Mouse (Mus musculus) layer of hippocampus, adult 9-10 months (tissue): ENCODE measurements at regions not wholly inside any gene's neighbourhood (a gene's known extent, or its start where the extent isn't known, plus 50 kb on each side); places are given as distances from the start of the nearest gene placed in this dataset.

Experiments used
- DNase-seq: peaks from one replicate; pipeline ENCODE4 v3.0.0; 2022; ENCODE audit warnings: low spot score

DNA sequence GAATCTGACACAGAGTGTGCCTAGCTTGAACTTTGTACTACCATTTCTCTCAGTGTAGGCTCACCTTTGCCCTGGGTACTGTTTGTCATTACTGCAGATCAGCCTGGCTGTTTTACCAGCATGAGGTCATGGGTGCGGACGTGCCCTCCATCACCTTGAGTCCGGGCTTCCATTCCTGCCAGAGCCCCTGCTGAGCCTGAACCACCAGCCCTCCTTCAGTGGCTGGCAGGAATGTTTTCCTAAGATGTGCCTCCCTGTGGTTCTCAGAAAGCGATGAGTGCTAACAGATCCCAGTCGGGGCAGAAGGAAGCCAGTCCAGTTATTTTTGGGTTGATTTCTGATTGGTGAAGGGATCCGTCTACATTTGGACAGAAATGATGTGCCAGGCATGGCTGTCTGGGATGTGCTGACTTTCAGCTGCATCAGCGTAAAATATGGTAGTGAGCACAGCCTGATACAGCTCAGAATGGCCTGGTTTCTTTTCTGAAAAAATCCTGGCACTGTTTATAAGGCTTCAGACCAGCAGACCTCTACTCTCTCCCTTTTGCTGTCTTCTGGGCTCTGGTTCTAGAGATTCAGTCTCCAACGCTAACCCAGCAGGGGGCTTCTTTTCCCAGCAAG, 324.0 kb upstream of the Nfe2l3 start:
- no peak for DNase-seq

DNA sequence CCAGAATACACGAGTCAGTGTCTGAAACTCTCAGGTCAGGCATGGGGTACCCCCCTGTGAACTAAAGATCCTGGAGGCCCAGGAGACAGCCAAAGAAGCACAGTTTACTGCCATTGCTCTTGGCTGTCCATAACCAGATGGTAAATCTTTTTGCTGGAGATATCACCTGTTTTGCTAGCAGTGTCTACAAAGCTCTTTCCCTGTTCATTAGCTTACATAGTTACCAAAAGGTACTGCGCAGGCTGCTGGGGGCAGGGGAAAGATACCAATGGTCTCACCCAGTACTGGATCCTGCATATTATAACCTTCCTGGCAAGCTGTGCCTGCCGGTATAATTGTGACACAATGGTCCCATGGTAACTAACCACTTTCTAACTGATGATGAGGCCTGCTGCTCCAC, 321.9 kb upstream of the Nfe2l3 start:
- DNase-seq = no peak

DNA sequence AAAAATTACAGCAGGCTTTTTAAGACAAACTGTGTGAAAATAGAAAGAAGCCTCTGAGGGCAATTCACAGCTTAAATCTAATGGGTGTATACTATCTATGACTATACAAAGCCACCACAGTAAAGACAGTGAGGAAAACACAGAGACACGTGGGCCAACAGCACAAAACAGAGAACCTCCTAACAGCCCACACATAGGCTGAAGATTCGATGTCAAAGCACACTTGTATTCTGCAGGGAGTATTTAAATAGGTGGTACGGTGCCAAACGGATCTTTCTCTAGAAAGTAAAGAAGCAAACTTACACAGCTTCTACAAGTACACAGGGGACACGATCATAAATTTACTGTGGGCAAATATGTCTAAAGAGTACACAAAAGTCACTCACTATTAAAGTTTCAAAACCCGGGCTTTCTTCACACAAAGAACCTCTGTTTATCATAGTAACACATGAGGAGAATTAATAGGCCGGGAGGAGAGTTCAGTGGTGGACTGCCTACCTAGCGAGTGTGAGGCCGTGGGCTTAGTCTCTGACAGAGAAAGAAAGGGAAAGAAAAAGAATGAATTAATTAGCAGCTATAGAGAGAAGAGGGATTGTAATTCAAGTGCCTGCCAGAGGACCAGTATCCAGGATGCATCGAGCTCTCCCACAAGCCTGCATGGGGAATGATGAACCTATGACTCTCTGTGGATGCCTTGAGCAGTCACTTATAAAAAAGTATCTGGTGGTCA, 317.7 kb upstream of the Nfe2l3 start:
- no peak for DNase-seq

DNA sequence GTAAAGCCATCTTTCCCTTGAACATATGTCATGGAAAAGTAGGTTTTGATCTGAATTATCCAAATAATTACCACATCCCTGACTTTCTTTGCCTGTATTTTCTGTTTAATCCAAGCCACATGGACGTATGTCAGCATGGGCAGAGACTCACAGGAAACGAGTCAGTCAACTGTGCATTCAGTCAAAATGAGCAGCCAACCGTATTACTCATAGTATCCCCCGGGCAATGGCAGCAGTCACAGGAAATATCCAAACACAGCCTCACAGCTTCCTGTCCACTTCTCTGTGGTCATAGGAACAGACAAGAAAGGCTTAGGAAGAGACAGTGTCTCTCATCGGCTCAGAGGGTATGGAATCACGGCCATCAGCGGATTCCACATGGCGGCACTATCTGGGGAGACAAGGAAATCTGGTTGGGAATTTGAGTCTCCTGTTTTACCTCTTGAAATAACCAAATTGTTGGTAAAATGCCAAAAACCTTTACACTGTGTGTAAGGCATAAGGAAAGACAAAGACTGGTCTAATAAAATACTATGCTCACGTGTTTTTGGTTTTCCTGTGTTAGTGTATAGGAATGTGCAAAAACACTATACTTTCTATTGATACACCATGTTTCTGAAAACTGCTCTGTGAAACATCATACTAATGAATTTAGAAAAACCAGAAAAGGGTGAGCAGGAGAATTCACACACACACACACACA, 313.5 kb upstream of the Nfe2l3 start:
- DNase-seq = no peak

DNA sequence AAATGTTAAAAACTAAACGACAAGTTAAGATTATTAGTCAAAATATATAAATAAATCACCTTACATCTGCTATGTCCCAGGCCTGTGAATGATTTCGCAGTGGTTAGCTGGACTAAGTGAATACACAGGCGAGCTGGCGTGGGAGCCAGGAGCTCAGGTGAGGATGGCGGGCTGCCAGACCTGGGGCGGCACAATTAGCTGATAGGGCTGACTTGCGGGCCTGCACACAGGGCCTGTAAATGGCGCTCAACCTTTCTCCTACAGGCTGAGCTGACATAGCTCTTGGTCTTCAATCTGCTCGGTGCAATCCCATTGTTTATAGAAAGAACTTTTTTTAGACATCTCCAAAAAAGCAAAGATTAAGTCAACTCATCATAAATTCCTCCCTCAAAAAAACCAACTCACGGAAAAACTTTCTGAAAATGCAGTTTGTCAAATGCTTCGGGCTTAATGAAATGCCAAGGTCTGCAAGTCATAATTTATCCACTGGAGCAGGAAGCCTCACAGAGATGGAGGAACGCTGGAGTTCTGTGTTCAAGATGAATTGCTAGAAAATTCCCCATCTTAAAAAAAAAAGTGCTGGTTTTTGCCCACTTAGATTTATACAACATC, 312.7 kb upstream of the Nfe2l3 start:
- DNase-seq = no peak

DNA sequence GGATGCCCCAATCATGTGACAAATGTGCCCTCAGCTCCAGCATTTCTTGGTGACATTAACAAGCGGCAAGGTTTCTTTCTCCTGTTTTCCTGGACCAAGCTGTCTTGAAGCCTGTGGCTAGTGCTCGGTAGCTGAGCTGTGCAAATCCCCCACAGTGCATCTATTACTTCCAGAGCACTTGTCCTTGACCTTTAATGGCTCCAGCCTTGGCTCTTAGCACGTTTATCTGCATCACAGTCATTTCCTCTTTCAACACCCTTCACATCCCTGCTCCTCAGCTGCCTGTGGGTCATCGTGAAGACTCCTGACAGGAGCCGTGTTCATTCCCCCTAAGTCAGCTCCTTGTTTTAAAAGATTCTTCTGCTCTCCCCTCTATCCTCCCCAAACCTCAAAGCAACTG, 309.5 kb upstream of the Nfe2l3 start:
- DNase-seq = no peak

DNA sequence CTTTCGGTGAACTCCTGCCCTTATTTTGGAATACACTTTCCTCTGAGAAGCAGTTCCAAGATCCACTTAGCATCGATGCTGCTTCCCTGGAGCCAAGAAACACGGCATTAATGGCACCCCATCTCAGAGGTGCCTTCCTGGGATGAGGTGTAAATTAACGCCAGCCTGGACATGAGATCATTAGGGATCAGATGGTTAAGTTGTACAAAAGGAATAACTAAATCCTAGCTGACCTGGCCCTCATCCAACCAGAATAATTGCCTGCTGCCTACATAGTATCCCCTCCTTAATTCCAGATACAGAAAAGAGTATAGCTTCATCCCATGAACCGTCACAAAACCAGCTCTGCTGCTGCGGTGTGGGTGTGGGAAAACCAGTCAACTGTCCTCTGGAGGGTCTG, 304.6 kb upstream of the Nfe2l3 start:
- no peak for DNase-seq

DNA sequence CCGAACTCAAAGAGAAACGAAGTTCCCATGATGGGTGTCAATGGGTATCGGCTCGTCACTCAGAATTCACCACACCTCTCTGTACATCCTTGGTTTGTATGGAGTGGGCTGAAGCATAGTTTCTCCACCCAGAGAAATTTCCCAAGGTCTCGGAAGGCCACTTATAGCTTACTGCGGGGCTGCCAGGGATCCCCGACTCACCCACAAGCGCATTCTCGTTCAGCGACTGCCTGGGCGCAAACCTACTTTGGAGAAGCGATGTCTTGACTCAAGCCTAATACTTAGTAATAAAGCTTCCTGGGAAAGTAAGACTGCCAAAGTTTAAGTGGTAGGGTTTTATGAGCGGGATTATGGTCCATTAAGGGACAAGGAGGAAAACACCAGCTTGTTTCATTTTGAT, 303.4 kb upstream of the Nfe2l3 start:
- DNase-seq = no peak

DNA sequence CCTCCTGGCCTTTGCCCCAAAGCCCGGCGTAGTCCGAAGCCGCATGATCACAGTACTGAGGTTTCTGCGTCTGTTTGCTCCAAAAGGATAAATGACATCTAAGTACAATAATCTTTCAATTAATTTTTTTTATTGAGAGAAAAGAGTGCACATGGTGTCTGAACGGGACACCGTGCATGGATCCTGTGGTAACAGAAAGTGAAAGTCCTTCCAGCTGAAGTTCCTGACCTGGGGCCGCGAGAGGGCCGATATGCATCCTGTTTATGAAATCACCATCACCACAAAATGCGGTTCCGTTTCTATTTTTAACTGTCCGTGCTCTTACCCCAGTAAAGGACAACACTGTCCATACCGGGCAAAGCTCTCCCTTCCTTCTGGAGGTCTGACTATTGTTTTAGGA, 302.9 kb upstream of the Nfe2l3 start:
- no peak for DNase-seq

DNA sequence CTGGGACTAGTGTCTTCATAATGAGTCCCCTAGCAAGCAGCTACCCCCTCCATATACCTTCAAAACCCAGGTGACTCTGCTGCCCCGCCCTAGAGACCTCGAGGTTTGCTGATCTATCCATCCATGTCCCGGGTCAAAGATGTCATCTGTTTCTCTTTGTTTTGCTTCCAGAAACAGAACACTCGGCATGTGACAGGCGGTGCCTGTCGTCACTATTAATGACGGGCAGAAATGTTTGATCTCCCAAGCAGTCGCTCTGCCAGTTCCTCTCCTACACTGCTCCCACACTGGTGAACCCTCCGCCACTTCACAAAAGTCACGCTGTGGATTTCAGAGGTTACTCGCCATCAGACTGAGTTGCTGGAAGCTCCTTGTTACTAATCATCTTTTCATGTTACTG, 287.7 kb upstream of the Nfe2l3 start:
- no peak for DNase-seq

DNA sequence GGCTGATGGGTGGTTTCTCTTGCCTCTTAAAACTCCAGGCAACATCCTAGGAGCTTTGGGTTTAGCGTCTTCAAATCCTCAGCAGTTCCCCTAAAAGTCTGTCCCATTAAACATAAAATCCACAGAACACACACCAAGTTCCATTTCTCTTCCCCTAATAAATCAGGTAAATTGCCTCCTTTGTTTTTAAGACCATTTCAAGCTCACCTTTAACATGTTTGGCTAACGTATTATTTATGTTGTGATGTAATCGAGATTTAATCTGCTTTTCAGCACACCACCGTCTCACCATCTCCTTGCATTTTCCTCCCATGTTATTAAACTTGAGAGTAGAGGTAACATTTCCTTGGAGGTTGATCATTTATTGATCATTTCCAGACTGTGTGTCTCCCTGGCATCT, 286.6 kb upstream of the Nfe2l3 start:
- no peak for DNase-seq

DNA sequence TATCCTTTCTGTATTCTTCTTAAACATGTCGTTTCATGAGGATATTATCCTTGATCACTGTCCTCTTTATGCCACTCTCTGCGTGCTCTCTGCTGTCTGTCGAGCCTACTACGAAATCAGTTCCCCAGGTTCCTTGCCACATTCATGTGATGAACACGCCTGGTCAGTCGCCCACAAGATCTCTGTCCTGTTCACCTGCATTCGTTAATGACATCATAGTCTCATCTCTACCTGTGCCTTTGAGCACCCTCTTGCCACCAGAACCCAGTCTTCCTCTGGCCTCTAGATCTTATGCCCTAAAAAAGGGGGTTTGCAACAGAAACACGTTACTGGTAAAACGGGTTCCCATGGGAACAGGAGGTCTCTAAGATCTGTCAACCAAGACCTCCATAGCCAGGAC, 283.6 kb upstream of the Nfe2l3 start:
- DNase-seq = no peak

DNA sequence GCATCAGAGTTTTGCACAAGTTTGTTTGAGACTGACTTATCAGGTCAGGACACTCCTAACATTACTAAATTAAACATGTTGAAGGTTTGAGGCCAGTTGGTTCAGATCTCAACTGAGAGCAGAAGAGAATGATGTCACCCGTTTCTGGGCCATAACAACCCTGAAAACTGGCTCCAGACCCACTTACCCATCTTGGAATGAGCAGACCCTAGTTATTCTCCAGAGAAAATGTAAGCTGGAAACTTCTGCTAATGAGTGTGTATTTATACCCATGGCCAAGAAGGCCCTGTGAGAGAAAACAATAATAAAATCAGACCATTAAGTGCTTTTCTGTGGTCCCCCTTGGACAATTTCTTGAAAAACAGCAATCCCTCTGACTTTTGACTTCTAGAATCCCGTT, 282.4 kb upstream of the Nfe2l3 start:
- no peak for DNase-seq

DNA sequence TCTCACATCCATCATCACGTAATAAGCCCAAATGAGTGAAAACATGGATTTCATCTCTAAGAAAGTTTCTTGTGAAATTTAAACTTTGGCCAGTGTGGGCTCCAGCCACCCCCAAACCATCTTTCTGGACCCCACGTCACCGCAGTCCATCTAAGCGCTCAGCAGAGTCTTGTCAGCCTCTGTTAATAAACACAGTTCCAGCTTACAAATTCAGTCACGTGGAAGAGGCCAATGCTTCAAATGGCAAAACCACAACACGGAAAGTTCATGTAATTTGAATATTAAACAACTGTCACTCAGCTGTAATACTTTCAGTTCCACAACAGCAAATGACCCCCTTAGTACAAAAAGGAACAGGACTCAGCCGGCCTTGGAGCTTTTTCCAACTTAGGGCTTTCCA, 282.0 kb upstream of the Nfe2l3 start:
- DNase-seq = no peak

DNA sequence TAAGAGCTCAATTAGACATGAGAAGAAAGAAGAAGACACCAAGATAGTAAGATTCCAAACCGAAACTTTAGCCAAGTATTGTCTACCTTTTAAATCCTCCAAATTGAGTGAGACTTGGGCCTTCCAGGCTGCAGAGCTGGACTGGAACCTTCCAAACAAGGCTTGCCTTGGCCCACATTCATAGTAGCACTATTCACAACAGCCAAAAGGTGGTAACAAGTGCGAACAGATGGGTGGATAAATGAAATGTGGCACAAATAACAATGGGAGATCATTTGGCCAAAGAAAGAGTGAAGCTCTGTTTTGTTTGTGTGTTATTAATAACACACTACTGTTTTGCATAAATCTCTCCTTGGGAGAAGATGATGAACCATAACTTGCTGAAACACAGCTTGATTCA, 281.6 kb upstream of the Nfe2l3 start:
- DNase-seq = no peak

DNA sequence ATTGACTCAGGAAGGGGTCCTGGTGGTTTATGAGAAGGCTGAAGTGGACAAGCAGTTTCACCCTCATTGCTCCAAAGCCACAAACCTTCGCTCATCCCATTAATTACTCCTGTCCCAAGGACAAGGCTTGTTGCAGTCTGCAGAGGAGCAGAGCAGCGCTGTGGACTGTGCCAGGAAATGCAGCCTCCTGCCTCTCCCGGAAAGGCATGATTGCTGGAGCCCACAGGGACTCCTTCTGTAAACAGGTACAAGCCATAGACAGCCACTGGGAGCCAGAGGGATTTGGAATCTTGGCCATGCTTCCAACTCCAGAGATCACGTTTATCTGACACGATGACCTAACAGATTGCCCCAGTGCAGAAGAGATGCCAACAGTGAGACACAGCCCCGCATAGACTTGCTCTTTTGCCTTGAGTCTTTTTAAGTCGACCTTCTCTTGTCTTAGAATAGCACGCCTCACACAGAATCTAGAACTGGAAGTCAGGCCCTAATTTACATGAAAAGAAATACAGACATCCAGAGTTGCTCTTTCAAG, 275.6 kb upstream of the Nfe2l3 start:
- DNase-seq = no peak

DNA sequence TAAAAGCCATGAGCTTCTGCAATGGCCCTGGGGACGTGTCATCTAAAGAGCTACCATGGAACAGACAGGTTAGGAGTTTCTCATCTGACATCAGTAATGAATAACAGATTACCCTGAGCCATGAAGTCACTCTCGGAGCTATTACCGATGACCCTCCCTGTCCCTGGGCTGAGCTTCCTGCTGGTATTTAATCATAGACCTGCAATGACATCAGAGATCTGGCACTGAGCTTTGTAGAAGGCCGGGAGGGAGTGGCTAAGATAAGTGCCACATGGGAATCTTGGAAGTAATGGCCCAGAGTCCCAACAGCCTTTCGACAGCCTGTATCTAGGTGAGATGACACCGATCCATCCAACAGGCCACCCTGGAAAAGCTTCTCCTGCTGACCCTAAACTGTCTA, 271.3 kb upstream of the Nfe2l3 start:
- no peak for DNase-seq

DNA sequence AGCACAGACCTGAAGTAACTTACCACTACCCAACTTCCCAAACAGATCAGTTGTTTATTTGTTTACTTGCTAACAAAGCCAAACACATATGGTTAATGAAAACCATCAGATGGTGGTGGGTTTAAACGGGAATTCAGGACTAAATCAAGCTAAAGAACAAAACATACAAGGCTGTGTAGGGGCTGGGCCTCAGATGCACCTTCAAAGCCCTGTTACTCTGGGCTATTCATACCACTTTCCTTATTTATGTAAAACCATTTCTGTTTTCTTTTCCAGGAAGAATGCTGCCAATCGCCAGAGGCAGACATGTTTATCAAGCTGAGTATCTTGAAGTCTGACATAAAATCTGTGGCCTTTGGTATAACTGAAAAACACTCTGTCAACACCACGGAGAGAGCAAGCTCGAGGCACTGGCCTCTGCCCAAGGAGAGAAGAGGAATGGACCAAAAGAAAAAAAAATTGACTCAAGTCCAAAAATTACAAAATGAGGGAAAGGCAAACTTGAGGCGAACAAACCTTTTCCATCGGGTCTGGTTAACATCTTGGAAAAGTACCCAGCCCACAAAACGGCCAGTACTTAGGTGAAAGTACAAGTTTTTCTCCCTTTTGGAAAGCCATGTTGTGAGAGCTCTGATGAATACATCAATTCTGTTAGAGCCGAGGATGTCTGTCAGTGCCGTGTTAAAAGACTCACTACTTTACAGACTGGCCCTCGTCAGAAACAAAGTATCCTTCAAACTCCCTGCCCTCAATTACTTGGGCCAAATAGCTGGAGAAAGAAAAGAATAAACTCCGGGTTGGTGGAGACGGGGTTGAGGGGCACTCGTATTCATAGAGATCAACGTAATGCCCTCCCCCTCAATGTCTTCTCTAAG, 270.0 kb upstream of the Nfe2l3 start:
- no peak for DNase-seq

DNA sequence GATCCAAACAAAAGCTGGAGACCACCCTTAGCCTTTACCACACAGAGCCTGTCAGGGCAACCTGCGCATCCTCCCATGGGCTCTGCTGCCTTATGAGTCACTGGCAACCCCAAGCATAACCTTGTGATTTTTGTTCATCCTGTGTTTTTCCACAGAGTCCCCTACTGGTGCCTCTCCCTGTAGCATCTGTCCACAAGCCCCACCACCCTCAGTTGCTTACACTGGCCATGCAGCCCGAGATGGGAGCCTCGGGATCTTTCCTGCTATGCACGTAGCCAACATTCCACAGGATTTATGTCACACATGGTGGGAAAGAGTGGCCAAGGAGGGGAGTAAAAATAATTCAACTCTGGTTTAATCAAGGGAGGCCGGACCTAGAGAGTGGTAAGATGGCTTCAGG, 269.2 kb upstream of the Nfe2l3 start:
- no peak for DNase-seq

DNA sequence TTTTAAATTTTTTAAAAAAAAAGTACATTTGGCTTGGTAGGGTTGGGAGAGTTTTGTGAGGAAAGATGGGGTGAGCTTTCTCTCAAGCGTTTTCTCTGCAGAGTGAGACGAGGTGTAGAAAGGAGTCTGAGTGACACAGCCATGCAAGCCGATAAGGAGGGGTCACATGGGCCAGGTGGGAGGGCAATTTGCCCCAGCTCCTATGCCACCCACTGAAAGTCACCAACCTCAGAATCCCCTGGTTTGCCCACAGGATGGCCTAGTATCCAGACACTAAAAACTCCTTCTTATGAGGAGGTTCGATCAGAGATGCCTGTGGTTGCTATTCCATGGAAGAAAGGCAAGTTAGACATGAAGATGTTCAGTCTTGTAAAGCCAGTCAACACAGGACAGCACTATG, 268.6 kb upstream of the Nfe2l3 start:
- no peak for DNase-seq

DNA sequence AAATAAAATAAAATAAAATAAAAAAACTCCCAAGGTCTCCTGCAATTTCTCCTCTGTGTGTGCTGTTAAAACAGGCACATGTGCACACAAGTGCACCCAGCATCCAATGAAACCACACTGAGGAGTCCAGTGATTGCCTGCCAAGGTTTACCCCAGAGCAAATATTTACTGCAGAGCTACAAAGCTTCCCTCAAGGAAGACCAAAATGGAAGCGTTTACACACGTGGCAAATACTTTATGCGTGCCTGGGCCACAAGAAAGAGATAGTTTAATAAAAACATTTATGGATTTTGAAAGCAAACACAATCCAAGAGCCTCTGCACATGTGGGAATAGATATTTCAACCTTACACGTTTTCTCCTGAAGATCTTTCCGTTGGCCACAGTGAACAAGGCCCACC, 265.4 kb upstream of the Nfe2l3 start:
- DNase-seq = no peak

DNA sequence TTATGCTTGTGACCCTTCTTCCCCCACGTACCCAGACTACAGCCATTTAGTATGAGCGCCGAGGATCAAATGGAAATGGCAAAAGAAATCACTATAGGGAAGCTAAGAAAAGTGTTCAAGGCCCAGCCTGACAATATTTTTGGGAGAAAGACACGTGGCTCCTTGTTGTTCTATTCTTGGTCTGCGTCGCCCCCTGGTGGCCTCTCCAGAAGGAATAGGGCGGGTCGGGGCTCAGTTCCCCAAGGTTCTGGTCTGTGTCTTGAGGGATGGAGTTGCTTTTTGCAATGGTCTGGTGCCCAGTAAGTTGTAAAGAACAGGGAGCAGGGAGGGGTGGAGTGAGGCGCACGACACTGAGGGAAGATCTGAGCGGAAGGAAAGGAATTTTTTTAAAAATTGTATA, 264.4 kb upstream of the Nfe2l3 start:
- DNase-seq = no peak
